Mouse (Mus musculus) embryo, embryonic 11 days (tissue): ENCODE measurements around the gene Stag1.

Source experiments
- DNase-seq: peaks from one replicate; pipeline ENCODE4 v3.0.0-alpha.2; 2015

Stag1 gene

GRCm38 (mm10) chr9:100605985-100606554, 8.5 kb downstream of the Stag1 start:
- peak; percentile 52 for DNase-seq

GRCm38 (mm10) chr9:100613501-100614071, 16.0 kb downstream of the Stag1 start:
- DNase-seq: no peak

- peak; percentile 29 for DNase-seq
Observed at GRCm38 (mm10) chr9:100616947-100617346, 19.3 kb downstream of the Stag1 start.

- DNase-seq: no peak
Observed at GRCm38 (mm10) chr9:100626258-100626657, 28.7 kb downstream of the Stag1 start.

GRCm38 (mm10) chr9:100640754-100641153, 43.2 kb downstream of the Stag1 start:
- no peak for DNase-seq

GRCm38 (mm10) chr9:100641391-100642085, 43.9 kb downstream of the Stag1 start:
- DNase-seq: peak; percentile 35

- peak; percentile 44 for DNase-seq
Observed at GRCm38 (mm10) chr9:100642186-100642839, 44.7 kb downstream of the Stag1 start.

- DNase-seq: peak; percentile 99
Observed at GRCm38 (mm10) chr9:100642840-100643697, 45.5 kb downstream of the Stag1 start.

GRCm38 (mm10) chr9:100644071-100644771, 46.6 kb downstream of the Stag1 start:
- peak; percentile 85 for DNase-seq

- peak; percentile 4 for DNase-seq
Observed at GRCm38 (mm10) chr9:100645026-100645940, 47.7 kb downstream of the Stag1 start.

GRCm38 (mm10) chr9:100646276-100646675, 48.7 kb downstream of the Stag1 start:
- DNase-seq: no peak

- no peak for DNase-seq
Observed at GRCm38 (mm10) chr9:100647774-100648323, 50.3 kb downstream of the Stag1 start.

GRCm38 (mm10) chr9:100654104-100654503, 56.5 kb downstream of the Stag1 start:
- no peak for DNase-seq

- DNase-seq: no peak
Observed at GRCm38 (mm10) chr9:100656058-100656457, 58.5 kb downstream of the Stag1 start.

GRCm38 (mm10) chr9:100660587-100660986, 63.0 kb downstream of the Stag1 start:
- no peak for DNase-seq

- no peak for DNase-seq
Observed at GRCm38 (mm10) chr9:100663473-100664134, 66.0 kb downstream of the Stag1 start.

- no peak for DNase-seq
Observed at GRCm38 (mm10) chr9:100670151-100670550, 72.6 kb downstream of the Stag1 start.

GRCm38 (mm10) chr9:100679036-100679435, 81.4 kb downstream of the Stag1 start:
- DNase-seq: no peak

- no peak for DNase-seq
Observed at GRCm38 (mm10) chr9:100682285-100682684, 84.7 kb downstream of the Stag1 start.
